22 mouse cellular contexts compared by ENCODE assay signal in genomic region chrX:167014322-167014721, GRCm38 (mm10).
DNase-seq lines count a peak whose midpoint lies in the region; ATAC-seq and TF ChIP-seq lines count a peak whose summit lies in the region.
"Had no signal": no experiment of that assay in that cellular context is flagged by ENCODE, and none has a peak within 500 bp of the region (broad histone marks: within the 10 kb centered on the region; RNA-seq: fewer than 3 reads in every experiment).

No protein-coding gene starts in this region.

- H3K4me1 ChIP-seq in lung, embryonic 16.5 days (replicated peaks; ENCODE audit: control insufficient read depth, insufficient read depth, low read length), result 0 out of 2 replicates have a peak, but pooled peaks cover 3% of the 10 kb centered on the region
- H3K4me1 ChIP-seq: embryonic facial prominence, embryonic 15.5 days; heart, embryonic 12.5 days; kidney, embryonic 15.5 days; midbrain, embryonic 12.5 days; neural tube, embryonic 15.5 days; stomach, embryonic 15.5 days had no signal

- no peaks in the 10 kb centered on the region for H3K9me3 ChIP-seq in lung, embryonic 16.5 days (ENCODE audit: control insufficient read depth, low read length)
- H3K9me3 ChIP-seq: embryonic facial prominence, embryonic 15.5 days; heart, embryonic 12.5 days; kidney, embryonic 15.5 days; midbrain, embryonic 12.5 days; neural tube, embryonic 15.5 days; stomach, embryonic 15.5 days had no signal

- peak; percentile 63 for ATAC-seq in lung, embryonic 16.5 days (ENCODE audit: low read depth)
- ATAC-seq: forebrain, embryonic 14.5 days; hindbrain, postnatal 0 days; intestine, embryonic 16.5 days had no signal

- DNase-seq in gastrocnemius, adult 2 months, result no peak
- no peak for DNase-seq in gastrocnemius, postnatal 25 days
- peak; percentile 12 to 18 for DNase-seq in heart, postnatal 10 days
- no peak for DNase-seq in heart, postnatal 14 days
- DNase-seq in lung, postnatal 36 days, result no peak
- DNase-seq in urinary bladder, postnatal 36 days (ENCODE audit: low spot score in 2 of 2), result no peak
- DNase-seq: adrenal gland, postnatal 14 days; cerebellum, adult 8-10 months; gastrocnemius, postnatal 14 days; layer of hippocampus, postnatal 36 days; thymus, adult 18-20 months; thymus, postnatal 36 days had no signal

- intact Hi-C loops in gastrocnemius, adult 2 months (cut with DNase I), result no loop called here
- intact Hi-C loops in heart, postnatal 10 days (cut with DNase I), result loop anchor here (10.0 kb wide), 1 partner anchor 350 kb away; no protein-coding TSS in a partner anchor
- intact Hi-C loops in heart, postnatal 14 days (cut with DNase I), result no loop called here

- H3K27me3 ChIP-seq in lung, embryonic 16.5 days (ENCODE audit: control insufficient read depth, insufficient read depth, low read depth, low read length), result no peaks in the 10 kb centered on the region; the same call in none of the 2 replicates
- H3K27me3 ChIP-seq: heart, embryonic 12.5 days; stomach, embryonic 15.5 days had no signal

- no peak overlapping the region for H3K4me2 ChIP-seq in lung, embryonic 16.5 days (ENCODE audit: low read depth, low read length)
- H3K4me2 ChIP-seq: embryonic facial prominence, embryonic 15.5 days; heart, embryonic 12.5 days; kidney, embryonic 15.5 days; midbrain, embryonic 12.5 days; neural tube, embryonic 15.5 days; stomach, embryonic 15.5 days had no signal

- H3K36me3 ChIP-seq in lung, embryonic 16.5 days (ENCODE audit: control insufficient read depth, insufficient read depth, low read length), result no peaks in the 10 kb centered on the region
- H3K36me3 ChIP-seq: embryonic facial prominence, embryonic 15.5 days; heart, embryonic 12.5 days; kidney, embryonic 15.5 days; midbrain, embryonic 12.5 days; neural tube, embryonic 15.5 days; stomach, embryonic 15.5 days had no signal

- peak overlapping the region; percentile 28; the same call in 1 of the 2 replicates for H3K27ac ChIP-seq in gastrocnemius, adult 2 months
- H3K27ac ChIP-seq in lung, embryonic 16.5 days (ENCODE audit: low read length), result no peak overlapping the region
- H3K27ac ChIP-seq: embryonic facial prominence, embryonic 15.5 days; hindbrain, postnatal 0 days; kidney, embryonic 15.5 days; midbrain, embryonic 12.5 days; neural tube, embryonic 15.5 days; stomach, embryonic 15.5 days had no signal

- H3K4me3 ChIP-seq in gastrocnemius, adult 2 months, result no peak overlapping the region
- H3K4me3 ChIP-seq in lung, embryonic 16.5 days (ENCODE audit: low read length), result no peak overlapping the region
- H3K4me3 ChIP-seq: embryonic facial prominence, embryonic 15.5 days; heart, embryonic 12.5 days; kidney, embryonic 15.5 days; midbrain, embryonic 12.5 days; neural tube, embryonic 15.5 days; stomach, embryonic 15.5 days had no signal

- no peak overlapping the region for H3K9ac ChIP-seq in lung, embryonic 16.5 days (ENCODE audit: low read length)
- H3K9ac ChIP-seq: embryonic facial prominence, embryonic 15.5 days; heart, embryonic 12.5 days; kidney, embryonic 15.5 days; midbrain, embryonic 12.5 days; neural tube, embryonic 15.5 days; stomach, embryonic 15.5 days had no signal

- no peak for TF ChIP-seq CTCF in gastrocnemius, adult 2 months (IDR thresholded peaks at IDR 0.05)

- WGBS in lung, embryonic 16.5 days, result 33% methylated on average over 2 of the region's 2 CpGs

Comparison
In these comparisons a context has a peak if more than half of its experiments do, and no peak if none do; other contexts are left out.
1. DNase-seq: peak in heart, postnatal 10 days (2 of 2); none in gastrocnemius, adult 2 months (single experiment), gastrocnemius, postnatal 25 days (single experiment), heart, postnatal 14 days (0 of 2), lung, postnatal 36 days (single experiment) and urinary bladder, postnatal 36 days (0 of 2).